Mouse (Mus musculus) liver, embryonic 11.5 days (tissue): ENCODE measurements around the gene Gucd1. TPM values are rescaled to one million over a fixed set of nuclear protein-coding genes. Genes with fewer than 3 reads are reported as not detected.

Experiments
- ATAC-seq: fragments of 200-750 bp; cut with Nextera tagmentation; replicated peaks from 2 replicates; pipeline ENCODE4 v1.8.0; 2017; ENCODE audit warnings: moderate number of reproducible peaks, mild to moderate bottlenecking, moderate TSS enrichment, moderate library complexity; ENCODE audit not compliant: low FRiP score
- DNase-seq: peaks from one replicate; pipeline ENCODE4 v3.0.0-alpha.2; 2017; ENCODE audit warnings: low spot score
- H3K27ac ChIP-seq: fragments of 300-500 bp; sonication (generic); 2 replicates; pipeline ENCODE4 v1.5.1; 2014; ENCODE audit warnings: mild to moderate bottlenecking, low read depth, low read length, control low read depth
- H3K27me3 ChIP-seq: fragments of 300-500 bp; sonication (generic); replicated peaks from 2 replicates; pipeline ENCODE4 v1.6.1; 2014; ENCODE audit warnings: low read length, mixed read lengths; ENCODE audit not compliant: control insufficient read depth, insufficient read depth
- H3K36me3 ChIP-seq: fragments of 300-500 bp; sonication (generic); 2 replicates; pipeline ENCODE4 v1.6.1; 2014; ENCODE audit warnings: mild to moderate bottlenecking, low read length, moderate library complexity, mixed read lengths; ENCODE audit not compliant: control insufficient read depth, insufficient read depth
- H3K4me1 ChIP-seq: fragments of 300-500 bp; sonication (generic); replicated peaks from 2 replicates; pipeline ENCODE4 v1.6.1; 2014; ENCODE audit warnings: low read length, mixed read lengths; ENCODE audit not compliant: control insufficient read depth, insufficient read depth
- H3K4me2 ChIP-seq: fragments of 300-500 bp; sonication (generic); 2 replicates; pipeline ENCODE4 v1.6.1; 2014; ENCODE audit warnings: mild to moderate bottlenecking, control low read depth, moderate library complexity
- H3K4me3 ChIP-seq: fragments of 300-500 bp; sonication (generic); 2 replicates; pipeline ENCODE4 v1.5.1; 2014; ENCODE audit warnings: low read depth, low read length, control low read depth
- H3K9ac ChIP-seq: fragments of 300-500 bp; sonication (generic); 2 replicates; pipeline ENCODE4 v1.6.1; 2014; ENCODE audit warnings: low read depth, low read length, control low read depth
- H3K9me3 ChIP-seq: fragments of 300-500 bp; sonication (generic); 2 replicates; pipeline ENCODE4 v1.6.1; 2016; ENCODE audit warnings: low read length, inconsistent platforms, mixed read lengths; ENCODE audit not compliant: control insufficient read depth
- WGBS: fragments of 180-500 bp; shearing (Covaris S2); extraction: QIAGEN DNeasy Blood & Tissue Kit; methylation state at CpG from one replicate; pipeline ENCODE4 v1.1.7; 2014; 5-methylcytosine and 5-hydroxymethylcytosine counted together
- polyA plus RNA-seq: library from polyadenylated mRNA; unstranded; fragments of >200 nt; fragmentation: Nextera tagmentation; extraction: Ambion mirVana; gene quantifications from 2 replicates; pipeline ENCODE4 v1.2.1, GENCODE M21; 2014

Gene Gucd1
- polyA plus RNA-seq, 1 experiment from 2014 or later = 44.5 TPM

- 58% methylated on average over 12 of the region's 12 CpGs for WGBS
- no peaks in the 10 kb centered on the region for H3K9me3 ChIP-seq
- DNase-seq (peak; percentile 25), ATAC-seq (0 out of 2 replicates have a peak, but pooled peaks have one; percentile 9)
- H3K4me1 ChIP-seq = peaks cover 39% of the 10 kb centered on the region
- H3K27ac ChIP-seq = peak overlapping the region; percentile 69
- H3K4me2 ChIP-seq = peak overlapping the region; percentile 31; the same call in 1 of the 2 replicates
- H3K9ac ChIP-seq = peak overlapping the region; percentile 38; the same call in 1 of the 2 replicates
- H3K27me3 ChIP-seq = no peaks in the 10 kb centered on the region
- H3K4me3 ChIP-seq = no peak overlapping the region
- no peaks in the 10 kb centered on the region for H3K36me3 ChIP-seq
Measured at GRCm38 (mm10) chr10:75301195-75301806, 216.5 kb downstream of the Gucd1 start.

Other genes with a start within 250 kb of the Gucd1 start
- gene Adora2a, start 201.1 kb downstream of the Gucd1 start, polyA plus RNA-seq = 5.1 and 6.0 TPM in 2 replicates
- 5.5 and 5.7 TPM in 2 replicates for gene Upb1, start 116.9 kb downstream of the Gucd1 start, polyA plus RNA-seq
- 272 and 328 TPM in 2 replicates for gene Snrpd3, start 421 bp downstream of the Gucd1 start, polyA plus RNA-seq
- gene Lrrc75b, start 42.4 kb upstream of the Gucd1 start, polyA plus RNA-seq = 0.48 and 0.52 TPM in 2 replicates
- 4.2 and 4.9 TPM in 2 replicates for gene Ggt1, start 43.6 kb upstream of the Gucd1 start, polyA plus RNA-seq
- 0.52 and 1.2 TPM in 2 replicates for gene Ggt5, start 71.4 kb upstream of the Gucd1 start, polyA plus RNA-seq
- 0.91 and 1.5 TPM in 2 replicates for gene Susd2, start 126.0 kb upstream of the Gucd1 start, polyA plus RNA-seq
- gene Cabin1, start 246.4 kb upstream of the Gucd1 start, polyA plus RNA-seq = 30.3 and 33.3 TPM in 2 replicates